Mouse (Mus musculus): ENCODE measurements around the gene Ccdc28b. TPM values are rescaled to one million over a fixed set of nuclear protein-coding genes. Genes with fewer than 3 reads are reported as not detected.

The Ccdc28b gene
- polyA plus RNA-seq, 1 experiment, result 89.1 TPM

DNA sequence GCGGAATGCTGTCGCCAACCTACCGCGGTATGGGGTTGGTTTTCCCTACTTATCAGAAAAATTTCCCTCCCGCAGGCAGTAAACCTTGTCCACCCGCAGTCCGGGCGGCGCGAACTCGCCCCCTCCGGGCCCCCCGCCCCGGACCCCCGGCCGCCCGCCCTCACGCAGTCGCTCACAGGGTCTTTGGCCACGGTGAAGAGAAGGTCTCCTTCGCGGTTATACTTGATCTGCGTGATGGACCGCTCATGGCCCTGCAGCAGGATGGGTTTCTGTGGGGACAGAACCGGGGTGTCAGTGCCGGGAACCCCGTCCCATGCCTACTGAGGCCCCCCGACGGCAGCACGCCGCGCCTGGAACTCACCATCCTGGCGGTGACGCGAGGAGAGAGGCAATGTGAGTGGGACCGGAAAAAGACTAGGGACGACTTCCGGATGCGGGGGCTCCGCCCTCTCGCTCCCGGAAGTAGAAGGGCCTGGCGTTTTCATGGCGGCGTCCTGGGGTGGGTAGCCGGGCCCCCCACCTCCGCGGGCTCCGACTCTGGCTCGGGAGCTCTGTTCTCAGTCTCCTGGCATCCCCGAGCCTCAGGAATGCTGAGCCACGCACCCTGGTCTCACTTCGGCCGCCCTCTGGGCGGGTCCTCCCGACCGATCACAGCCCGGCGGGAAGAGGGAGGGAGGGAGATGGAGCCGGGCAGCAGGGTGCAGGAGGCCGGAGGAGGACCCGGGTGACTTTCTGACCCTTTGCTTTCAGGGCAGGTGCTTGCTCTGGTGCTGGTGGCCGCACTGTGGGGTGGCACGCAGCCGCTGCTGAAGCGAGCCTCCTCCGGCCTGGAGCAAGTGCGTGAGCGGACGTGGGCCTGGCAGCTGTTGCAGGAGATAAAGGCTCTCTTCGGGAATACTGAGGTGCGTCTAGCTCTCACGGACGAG, 23.3 kb downstream of the Ccdc28b start, which contains the start of the genes Eif3i and Tmem234:
Gene Eif3i, minus strand, starts transcription at position 416 of the 926 bp plus-strand sequence.
Gene Tmem234, plus strand, starts transcription at position 436 of the 926 bp plus-strand sequence.
- Histone ChIP-seq H3K4me3 (ENCODE audit: insufficient read depth, low read length) (peak within 1 kb of the TSS; percentile 90), H3K27ac (ENCODE audit: insufficient read depth, low read length) (peak within 1 kb of the TSS; percentile 14; the same call in 1 of the 2 replicates), H3K4me1 (ENCODE audit: control insufficient read depth, insufficient read depth, low read length) (peaks cover 5% of the 10 kb centered on the region)
- TF ChIP-seq CTCF (IDR thresholded peaks at IDR 0.05; ENCODE audit: extremely low read depth, insufficient read depth, low read length) (no peak), POLR2A (IDR thresholded peaks at IDR 0.05; ENCODE audit: extremely low read depth, insufficient read depth, low read length) (peak; percentile 83; the same call in 1 of the 2 replicates)

DNA sequence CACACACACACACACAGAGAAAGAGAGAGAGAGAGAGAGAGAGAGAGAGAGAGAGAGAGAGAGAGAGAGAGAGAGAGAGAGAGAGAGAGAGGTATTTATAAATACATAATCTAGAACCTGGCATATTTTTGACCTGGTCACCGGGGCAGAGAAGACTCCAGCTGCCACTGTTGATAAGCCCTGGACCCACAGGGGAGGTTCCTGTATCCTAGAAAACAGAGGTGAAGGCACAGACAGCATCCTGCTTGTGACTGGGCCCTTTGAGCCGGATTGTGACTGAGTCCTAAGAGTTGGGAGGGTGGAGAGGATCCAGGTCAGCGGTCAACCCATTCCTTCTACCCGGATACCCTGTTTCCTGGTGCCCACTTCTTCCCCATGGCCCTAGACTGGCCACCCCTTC, 34.9 kb downstream of the Ccdc28b start:
- TF ChIP-seq CTCF (IDR thresholded peaks at IDR 0.05; ENCODE audit: extremely low read depth, insufficient read depth, low read length) (no peak), POLR2A (IDR thresholded peaks at IDR 0.05; ENCODE audit: extremely low read depth, insufficient read depth, low read length) (no peak)
- no peaks in the 10 kb centered on the region for H3K4me1 ChIP-seq (ENCODE audit: control insufficient read depth, insufficient read depth, low read length)
- H3K4me3 ChIP-seq (ENCODE audit: insufficient read depth, low read length), result no peak overlapping the region

DNA sequence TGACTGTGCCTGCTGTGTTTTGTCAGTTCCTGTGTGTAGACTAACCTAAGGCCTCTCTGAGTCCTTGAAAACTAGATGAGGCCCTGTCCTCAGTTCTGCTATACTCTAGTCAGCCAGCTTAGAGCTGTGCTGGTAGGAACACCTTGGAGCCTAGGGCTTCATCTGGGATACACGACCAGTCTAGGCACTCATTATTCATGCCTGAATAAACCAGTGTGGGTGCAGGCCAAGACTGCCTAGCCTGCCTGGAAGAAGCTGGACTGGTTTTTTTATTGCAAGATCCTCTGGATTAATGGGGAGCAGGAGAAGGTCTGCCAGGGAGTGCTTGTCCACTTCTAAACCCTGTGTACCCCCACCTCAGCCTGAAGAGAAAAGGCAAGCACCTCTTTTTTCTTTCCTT, 36.8 kb downstream of the Ccdc28b start:
- Histone ChIP-seq H3K27ac (ENCODE audit: insufficient read depth, low read length) (no peak overlapping the region), H3K4me1 (ENCODE audit: control insufficient read depth, insufficient read depth, low read length) (no peaks in the 10 kb centered on the region), H3K4me3 (ENCODE audit: insufficient read depth, low read length) (no peak overlapping the region)
- TF ChIP-seq CTCF (IDR thresholded peaks at IDR 0.05; ENCODE audit: extremely low read depth, insufficient read depth, low read length), result no peak
- no peak for TF ChIP-seq POLR2A (IDR thresholded peaks at IDR 0.05; ENCODE audit: extremely low read depth, insufficient read depth, low read length)

More for the DNA sequence above, 34.9 kb downstream of the Ccdc28b start:
- H3K27ac ChIP-seq (ENCODE audit: insufficient read depth, low read length), result no peak overlapping the region

DNA sequence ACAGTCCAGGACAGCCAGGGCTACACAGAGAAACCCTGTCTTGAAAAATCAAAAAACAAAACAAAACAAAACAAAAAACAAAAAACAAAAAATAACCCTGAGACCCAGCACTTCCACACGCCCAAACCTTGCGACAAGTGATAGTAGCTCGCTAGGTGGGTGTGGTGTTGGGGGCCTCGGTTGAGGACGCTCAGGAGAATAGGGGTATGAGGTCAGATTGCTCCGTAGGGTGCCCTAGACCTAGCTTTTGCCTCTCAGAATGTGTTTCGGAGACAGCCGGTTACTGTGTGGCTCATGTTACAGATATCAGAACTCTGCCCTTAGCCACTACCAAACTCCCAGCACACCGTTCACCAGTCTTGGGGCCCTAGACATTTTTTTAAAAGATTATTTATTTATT, 38.0 kb downstream of the Ccdc28b start:
- H3K4me3 ChIP-seq (ENCODE audit: insufficient read depth, low read length), result no peak overlapping the region
- TF ChIP-seq POLR2A (IDR thresholded peaks at IDR 0.05; ENCODE audit: extremely low read depth, insufficient read depth, low read length) (no peak), CTCF (IDR thresholded peaks at IDR 0.05; ENCODE audit: extremely low read depth, insufficient read depth, low read length) (no peak)
- H3K4me1 ChIP-seq (ENCODE audit: control insufficient read depth, insufficient read depth, low read length), result no peaks in the 10 kb centered on the region
- no peak overlapping the region for H3K27ac ChIP-seq (ENCODE audit: insufficient read depth, low read length)

DNA sequence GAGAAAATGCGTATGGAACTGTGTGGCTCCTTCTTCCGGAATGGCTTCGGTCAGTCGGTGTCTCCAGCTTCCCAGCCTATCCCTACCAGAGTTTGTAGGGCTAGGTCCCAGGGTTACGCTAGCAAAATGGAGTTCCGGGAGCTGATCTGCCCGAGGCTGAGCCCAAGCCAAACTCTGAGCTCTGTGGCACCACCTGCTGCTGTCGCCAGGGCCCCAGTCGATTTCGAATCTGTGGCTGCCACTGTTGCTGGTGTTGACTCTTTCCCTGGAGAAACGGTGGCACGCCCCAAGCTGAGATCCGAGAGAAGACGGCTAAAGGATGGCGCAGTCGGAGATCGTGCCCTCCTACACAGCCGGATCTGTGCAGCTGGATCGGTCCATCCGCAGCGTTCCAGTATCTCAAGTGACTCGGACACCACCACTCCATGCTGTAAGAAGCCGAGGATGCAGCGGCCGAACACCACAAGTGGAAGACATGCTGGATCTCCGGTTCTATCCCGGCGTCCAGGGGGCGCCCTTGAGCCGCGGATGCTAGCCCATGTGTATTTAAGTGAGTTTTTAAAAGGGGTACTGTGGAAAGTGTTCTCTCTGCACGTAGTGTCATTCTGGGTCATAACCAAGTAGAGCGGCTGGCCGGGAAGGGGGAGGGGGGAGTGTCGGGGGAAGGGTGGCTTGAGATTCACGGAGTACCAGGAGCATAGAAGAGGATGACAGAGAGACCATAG, 38.7 kb downstream of the Ccdc28b start:
- Histone ChIP-seq H3K4me1 (ENCODE audit: control insufficient read depth, insufficient read depth, low read length) (no peaks in the 10 kb centered on the region), H3K4me3 (ENCODE audit: insufficient read depth, low read length) (peak overlapping the region; percentile 35), H3K27ac (ENCODE audit: insufficient read depth, low read length) (no peak overlapping the region)
- TF ChIP-seq CTCF (IDR thresholded peaks at IDR 0.05; ENCODE audit: extremely low read depth, insufficient read depth, low read length), result peak; percentile 62
- no peak for TF ChIP-seq POLR2A (IDR thresholded peaks at IDR 0.05; ENCODE audit: extremely low read depth, insufficient read depth, low read length)

DNA sequence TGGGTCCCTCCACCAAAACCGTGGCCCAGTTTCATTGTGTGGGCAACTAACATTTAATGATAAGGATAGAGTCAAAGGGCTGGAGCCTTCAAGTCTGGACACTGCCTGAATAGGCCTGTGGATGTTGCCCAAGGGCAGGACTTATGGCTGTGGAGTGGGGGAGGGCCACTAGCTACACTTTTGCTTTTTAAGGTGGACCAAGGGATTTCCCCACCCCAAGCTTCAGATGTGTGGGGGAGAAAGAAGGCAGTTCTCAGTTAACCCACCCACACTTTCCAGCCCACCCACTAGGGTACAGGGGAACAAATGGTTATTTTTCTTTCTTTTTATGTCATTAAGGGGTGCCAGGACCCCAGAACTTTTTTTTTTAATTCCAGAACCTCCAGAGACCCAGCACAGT, 39.4 kb downstream of the Ccdc28b start:
- Histone ChIP-seq H3K27ac (ENCODE audit: insufficient read depth, low read length) (no peak overlapping the region), H3K4me3 (ENCODE audit: insufficient read depth, low read length) (0 out of 2 replicates have a peak overlapping the region, but pooled peaks have one; percentile 35), H3K4me1 (ENCODE audit: control insufficient read depth, insufficient read depth, low read length) (no peaks in the 10 kb centered on the region)
- TF ChIP-seq CTCF (IDR thresholded peaks at IDR 0.05; ENCODE audit: extremely low read depth, insufficient read depth, low read length) (no peak), POLR2A (IDR thresholded peaks at IDR 0.05; ENCODE audit: extremely low read depth, insufficient read depth, low read length) (no peak)

DNA sequence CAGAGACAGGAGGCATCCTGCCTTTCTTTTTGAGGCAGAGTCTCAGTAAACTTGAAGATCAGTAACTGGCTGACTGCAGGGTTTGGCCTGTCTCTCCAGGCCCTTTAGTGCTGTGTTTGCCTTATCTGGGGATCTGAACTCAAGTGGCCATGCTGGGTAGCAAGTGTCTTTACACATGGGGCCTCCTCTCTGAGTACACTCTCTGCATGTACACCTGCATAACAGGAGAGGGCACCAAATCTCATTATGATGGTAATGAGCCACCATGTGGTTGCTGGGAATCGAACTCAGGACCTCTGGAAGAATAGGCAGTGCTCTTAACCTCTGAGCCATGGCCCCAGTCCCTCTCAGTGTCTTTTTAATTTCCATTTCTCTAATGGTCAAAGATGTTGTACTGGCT, 41.5 kb downstream of the Ccdc28b start:
- Histone ChIP-seq H3K4me1 (ENCODE audit: control insufficient read depth, insufficient read depth, low read length) (no peaks in the 10 kb centered on the region), H3K4me3 (ENCODE audit: insufficient read depth, low read length) (no peak overlapping the region), H3K27ac (ENCODE audit: insufficient read depth, low read length) (no peak overlapping the region)
- TF ChIP-seq CTCF (IDR thresholded peaks at IDR 0.05; ENCODE audit: extremely low read depth, insufficient read depth, low read length) (no peak), POLR2A (IDR thresholded peaks at IDR 0.05; ENCODE audit: extremely low read depth, insufficient read depth, low read length) (no peak)

DNA sequence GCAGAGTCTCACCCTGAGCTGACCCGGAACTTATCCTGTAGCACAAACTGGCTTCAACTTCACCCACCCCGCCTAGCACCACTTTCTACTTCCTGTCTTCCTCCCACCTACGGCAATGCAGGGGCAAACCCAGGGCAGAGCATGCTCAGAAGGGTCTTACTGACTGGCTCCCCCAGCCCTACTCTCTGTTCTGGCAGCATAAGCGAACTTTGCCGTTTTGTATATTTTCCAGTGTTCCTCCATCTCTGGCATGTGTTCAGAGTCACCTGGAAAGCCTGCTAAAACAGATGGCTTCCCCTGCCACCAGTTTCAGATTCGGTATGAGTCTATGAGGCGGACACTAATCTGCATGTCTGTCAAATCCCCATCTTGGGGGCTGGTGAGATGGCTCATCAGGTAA, 43.4 kb downstream of the Ccdc28b start:
- no peak overlapping the region for H3K4me3 ChIP-seq (ENCODE audit: insufficient read depth, low read length)
- H3K4me1 ChIP-seq (ENCODE audit: control insufficient read depth, insufficient read depth, low read length), result no peaks in the 10 kb centered on the region
- no peak for TF ChIP-seq POLR2A (IDR thresholded peaks at IDR 0.05; ENCODE audit: extremely low read depth, insufficient read depth, low read length)
- no peak for TF ChIP-seq CTCF (IDR thresholded peaks at IDR 0.05; ENCODE audit: extremely low read depth, insufficient read depth, low read length)
- H3K27ac ChIP-seq (ENCODE audit: insufficient read depth, low read length), result no peak overlapping the region

DNA sequence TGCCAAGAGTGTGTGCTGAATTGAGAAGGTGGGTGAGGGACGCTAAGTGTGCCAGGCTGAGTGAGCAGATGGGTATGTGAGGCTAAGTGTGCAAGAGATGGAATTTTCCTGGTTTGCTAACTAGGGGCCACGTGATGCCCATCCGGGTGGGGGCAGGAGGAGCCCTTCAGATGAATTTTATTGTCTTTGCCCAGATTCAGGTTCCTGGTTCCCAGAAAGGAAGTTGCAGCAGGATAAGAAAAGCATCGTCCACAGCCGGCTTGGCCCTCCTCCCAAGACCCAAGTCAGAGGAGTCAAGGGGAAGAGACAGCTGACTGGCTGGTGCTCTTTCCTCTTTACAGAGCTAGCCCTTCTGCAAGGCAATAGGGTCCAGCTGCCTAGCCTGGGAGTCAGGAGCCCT, 45.3 kb downstream of the Ccdc28b start, which contains the start of gene Fam167b:
Gene Fam167b, minus strand, starts transcription at position 84 of the 400 bp plus-strand sequence.
- Histone ChIP-seq H3K4me3 (ENCODE audit: insufficient read depth, low read length) (no peak within 1 kb of the TSS), H3K27ac (ENCODE audit: insufficient read depth, low read length) (no peak within 1 kb of the TSS), H3K4me1 (ENCODE audit: control insufficient read depth, insufficient read depth, low read length) (no peaks in the 10 kb centered on the region)
- TF ChIP-seq CTCF (IDR thresholded peaks at IDR 0.05; ENCODE audit: extremely low read depth, insufficient read depth, low read length), result no peak
- TF ChIP-seq POLR2A (IDR thresholded peaks at IDR 0.05; ENCODE audit: extremely low read depth, insufficient read depth, low read length), result no peak

Measured in cortical plate, adult 2 months (tissue).